13 mouse cellular contexts compared by ENCODE assay signal in genomic region chr1:119590041-119590440, GRCm38 (mm10). TPM values are rescaled to one million over a fixed set of nuclear protein-coding genes. Genes with fewer than 3 reads are reported as not detected.
DNase-seq lines count a peak whose midpoint lies in the region; ATAC-seq and TF ChIP-seq lines count a peak whose summit lies in the region.
"Had no signal": no experiment of that assay in that cellular context is flagged by ENCODE, and none has a peak within 500 bp of the region (broad histone marks: within the 10 kb centered on the region; RNA-seq: fewer than 3 reads in every experiment).

No protein-coding gene starts in this region.

- no peak overlapping the region for H3K4me3 ChIP-seq in kidney, embryonic 14.5 days (ENCODE audit: low read length)
- H3K4me3 ChIP-seq in midbrain, embryonic 13.5 days (replicated peaks) = no peak overlapping the region
- H3K4me3 ChIP-seq: embryonic facial prominence, embryonic 15.5 days; hindbrain, embryonic 12.5 days; megakaryocyte, embryonic 14.5 days had no signal

- no peak for TF ChIP-seq CTCF in Patski (IDR thresholded peaks at IDR 0.05)

- no peak for ATAC-seq in kidney, embryonic 14.5 days (ENCODE audit: low FRiP score, low TSS enrichment)
- ATAC-seq in Patski = no peak
- ATAC-seq in midbrain, embryonic 13.5 days = no peak

- peaks cover 5% of the 10 kb centered on the region; the same call in 1 of the 2 replicates for H3K36me3 ChIP-seq in kidney, embryonic 14.5 days (ENCODE audit: control insufficient read depth, insufficient read depth, low read length)
- no peaks in the 10 kb centered on the region for H3K36me3 ChIP-seq in midbrain, embryonic 13.5 days
- H3K36me3 ChIP-seq: embryonic facial prominence, embryonic 15.5 days; hindbrain, embryonic 12.5 days had no signal

- H3K9ac ChIP-seq in kidney, embryonic 14.5 days (ENCODE audit: low read depth, low read length) = no peak overlapping the region
- no peak overlapping the region for H3K9ac ChIP-seq in midbrain, embryonic 13.5 days (replicated peaks)
- H3K9ac ChIP-seq: embryonic facial prominence, embryonic 15.5 days; hindbrain, embryonic 12.5 days had no signal

- H3K27ac ChIP-seq in kidney, embryonic 14.5 days (ENCODE audit: low read depth, low read length) = no peak overlapping the region
- no peak overlapping the region for H3K27ac ChIP-seq in midbrain, embryonic 13.5 days
- H3K27ac ChIP-seq: embryonic facial prominence, embryonic 15.5 days; hindbrain, embryonic 12.5 days had no signal

- 65% methylated on average over 2 of the region's 2 CpGs for WGBS in kidney, embryonic 14.5 days
- WGBS in large intestine, adult 2 months = 44% methylated on average over 2 of the region's 2 CpGs
- 94% methylated on average over 2 of the region's 2 CpGs for WGBS in midbrain, embryonic 13.5 days

- peak; percentile 62 for DNase-seq in kidney, adult 18-20 months
- peak; percentile 31 for DNase-seq in Patski (ENCODE audit: low read depth, low spot score)
- DNase-seq in heart, adult 8-10 months (ENCODE audit: low spot score) = peak; percentile 75
- DNase-seq in large intestine, adult 2 months (ENCODE audit: low read depth, low spot score) = peak; percentile 1
- DNase-seq in layer of hippocampus, adult 9-10 months (ENCODE audit: low spot score) = no peak
- DNase-seq: cerebellum, postnatal 36 days; right cerebral cortex, adult 18-20 months; thymus, postnatal 4 days had no signal

- no peaks in the 10 kb centered on the region for H3K4me1 ChIP-seq in kidney, embryonic 14.5 days (ENCODE audit: control insufficient read depth, insufficient read depth, low read length)
- H3K4me1 ChIP-seq in midbrain, embryonic 13.5 days (replicated peaks) = no peaks in the 10 kb centered on the region
- H3K4me1 ChIP-seq: embryonic facial prominence, embryonic 15.5 days; hindbrain, embryonic 12.5 days; megakaryocyte, embryonic 14.5 days had no signal

- H3K27me3 ChIP-seq in kidney, embryonic 14.5 days (ENCODE audit: control insufficient read depth, insufficient read depth, low read length) = no peaks in the 10 kb centered on the region
- no peaks in the 10 kb centered on the region for H3K27me3 ChIP-seq in Patski
- no peaks in the 10 kb centered on the region for H3K27me3 ChIP-seq in midbrain, embryonic 13.5 days
- H3K27me3 ChIP-seq: embryonic facial prominence, embryonic 15.5 days; hindbrain, embryonic 12.5 days; megakaryocyte, embryonic 14.5 days had no signal

- no peaks in the 10 kb centered on the region for H3K9me3 ChIP-seq in kidney, embryonic 14.5 days (ENCODE audit: control insufficient read depth, low read length)
- no peaks in the 10 kb centered on the region for H3K9me3 ChIP-seq in midbrain, embryonic 13.5 days
- H3K9me3 ChIP-seq: embryonic facial prominence, embryonic 15.5 days; hindbrain, embryonic 12.5 days; megakaryocyte, embryonic 14.5 days had no signal

- CTCF ChIA-PET in Patski (lab: Charles Lee) = interaction anchor here (1.2 kb wide), 1 partner anchor 8 kb away, joined by 3 read pairs; no protein-coding TSS in a partner anchor

- in situ Hi-C loops in Patski (cut with MboI; ENCODE audit: low pct_unique_long_range_greater_than_20kb) = no loop called here

- POLR2A ChIA-PET in Patski (lab: Charles Lee) = no interaction called here

- H3K4me2 ChIP-seq in kidney, embryonic 14.5 days (replicated peaks; ENCODE audit: low read depth, low read length) = no peak overlapping the region
- H3K4me2 ChIP-seq in midbrain, embryonic 13.5 days (replicated peaks) = no peak overlapping the region
- H3K4me2 ChIP-seq: embryonic facial prominence, embryonic 15.5 days; hindbrain, embryonic 12.5 days had no signal

RNA-seq across cellular contexts. Expression of gene Epb41l5, which starts 58.8 kb away (rescaled TPM):
- polyA plus RNA-seq in kidney, embryonic 14.5 days (2014; fragmentation: Nextera tagmentation; extraction: Ambion mirVana) = 43.4 and 80.2 TPM in 2 replicates
- polyA plus RNA-seq in Patski (2021) = 27.9 TPM
- total RNA-seq in heart, adult 8-10 months (2022) = 1 to 10 TPM; 5.4 to 7.5 (median 5.8) TPM
- 3.6 and 4.9 TPM in 2 replicates for polyA plus RNA-seq in large intestine, adult 2 months (2012; rRNA removed)
- polyA plus RNA-seq in midbrain, embryonic 13.5 days (2015; fragmentation: Nextera tagmentation; extraction: Ambion mirVana) = 24.2 and 25.4 TPM in 2 replicates
